ENCODE assay signal across 25 mouse cellular contexts in genomic region chr7:46049981-46050380, GRCm38 (mm10). TPM values are rescaled to one million over a fixed set of nuclear protein-coding genes. Genes with fewer than 3 reads are reported as not detected.
DNase-seq lines count a peak whose midpoint lies in the region; ATAC-seq and TF ChIP-seq lines count a peak whose summit lies in the region.
"Had no signal": no experiment of that assay in that cellular context is flagged by ENCODE, and none has a peak within 500 bp of the region (broad histone marks: within the 10 kb centered on the region; RNA-seq: fewer than 3 reads in every experiment).

No protein-coding gene starts in this region.

- no peak overlapping the region for H3K27ac ChIP-seq in cerebellum, adult 2 months (ENCODE audit: insufficient read depth, low read length)
- no peak overlapping the region for H3K27ac ChIP-seq in hindbrain, embryonic 16.5 days (ENCODE audit: low read depth, low read length)
- no peak overlapping the region for H3K27ac ChIP-seq in hindbrain, embryonic 13.5 days
- no peak overlapping the region for H3K27ac ChIP-seq in layer of hippocampus, adult 2 months
- H3K27ac ChIP-seq in midbrain, postnatal 0 days (ENCODE audit: low read depth, low read length) = no peak overlapping the region
- no peak overlapping the region for H3K27ac ChIP-seq in midbrain, embryonic 14.5 days (replicated peaks; ENCODE audit: low read depth, low read length)
- H3K27ac ChIP-seq: embryonic facial prominence, embryonic 10.5 days; embryonic facial prominence, embryonic 12.5 days; forebrain, embryonic 13.5 days; forebrain, embryonic 15.5 days had no signal

- ATAC-seq in hindbrain, embryonic 16.5 days = 0 out of 2 replicates have a peak, but pooled peaks have one; percentile 48
- ATAC-seq in hindbrain, embryonic 13.5 days (ENCODE audit: low FRiP score) = no peak
- ATAC-seq in midbrain, postnatal 0 days (ENCODE audit: low FRiP score) = no peak
- no peak for ATAC-seq in midbrain, embryonic 14.5 days (ENCODE audit: low FRiP score, low TSS enrichment)
- ATAC-seq: activated CD4-positive, CD25-positive, alpha-beta regulatory T cell, adult 4 months; CD4-positive, CD25-positive, alpha-beta regulatory T cell, adult 4 months; forebrain, embryonic 13.5 days; forebrain, embryonic 15.5 days; forebrain, postnatal 0 days; Patski had no signal

- H3K27me3 ChIP-seq in cerebellum, adult 2 months (ENCODE audit: control insufficient read depth, insufficient read depth, low read length) = no peaks in the 10 kb centered on the region
- no peaks in the 10 kb centered on the region for H3K27me3 ChIP-seq in hindbrain, embryonic 16.5 days (replicated peaks; ENCODE audit: control insufficient read depth, insufficient read depth, low read length)
- H3K27me3 ChIP-seq in hindbrain, embryonic 13.5 days = no peaks in the 10 kb centered on the region
- no peaks in the 10 kb centered on the region for H3K27me3 ChIP-seq in midbrain, postnatal 0 days (ENCODE audit: insufficient read depth, low read length)
- no peaks in the 10 kb centered on the region for H3K27me3 ChIP-seq in midbrain, embryonic 14.5 days (ENCODE audit: control insufficient read depth, insufficient read depth, low read length)
- H3K27me3 ChIP-seq: CH12.LX; embryonic facial prominence, embryonic 12.5 days; forebrain, embryonic 13.5 days; forebrain, embryonic 15.5 days; Patski had no signal

- DNase-seq in cerebellum, postnatal 10 days = peak; percentile 74 to 86
- no peak for DNase-seq in cerebellum, adult 2 months
- peak; percentile 36 to 45 for DNase-seq in layer of hippocampus, postnatal 10 days (ENCODE audit: low spot score in 2 of 2)
- no peak for DNase-seq in layer of hippocampus, adult 2 months (ENCODE audit: low spot score in 2 of 2)
- DNase-seq in midbrain, postnatal 0 days (ENCODE audit: low spot score) = peak; percentile 35
- no peak for DNase-seq in midbrain, embryonic 14.5 days
- DNase-seq: adrenal gland, adult 8-10 months; adrenal gland, postnatal 14 days; adrenal gland, postnatal 36 days; B cell, adult 2 months; cerebellum, adult 11-12 months; cerebellum, adult 8-10 months; cerebellum, adult 9-11 months; forebrain, postnatal 0 days had no signal

- no peak overlapping the region for H3K4me3 ChIP-seq in cerebellum, adult 2 months (replicated peaks; ENCODE audit: insufficient read depth, low read depth, low read length)
- no peak overlapping the region for H3K4me3 ChIP-seq in hindbrain, embryonic 16.5 days (ENCODE audit: low read length)
- no peak overlapping the region for H3K4me3 ChIP-seq in hindbrain, embryonic 13.5 days
- H3K4me3 ChIP-seq in layer of hippocampus, adult 2 months = no peak overlapping the region
- no peak overlapping the region for H3K4me3 ChIP-seq in midbrain, postnatal 0 days (ENCODE audit: low read depth, low read length)
- H3K4me3 ChIP-seq in midbrain, embryonic 14.5 days (replicated peaks; ENCODE audit: low read depth, low read length) = no peak overlapping the region
- H3K4me3 ChIP-seq: embryonic facial prominence, embryonic 10.5 days; embryonic facial prominence, embryonic 12.5 days; forebrain, embryonic 13.5 days; forebrain, embryonic 15.5 days had no signal

- no peak for TF ChIP-seq POLR2A in cerebellum, adult 2 months (IDR thresholded peaks at IDR 0.05; ENCODE audit: borderline replicate concordance, insufficient read depth, low read length)

- H3K4me1 ChIP-seq in cerebellum, adult 2 months (ENCODE audit: control insufficient read depth, insufficient read depth, low read length) = no peaks in the 10 kb centered on the region
- no peaks in the 10 kb centered on the region for H3K4me1 ChIP-seq in hindbrain, embryonic 16.5 days (ENCODE audit: control insufficient read depth, insufficient read depth, low read depth, low read length)
- H3K4me1 ChIP-seq in hindbrain, embryonic 13.5 days (replicated peaks) = no peaks in the 10 kb centered on the region
- no peaks in the 10 kb centered on the region for H3K4me1 ChIP-seq in midbrain, postnatal 0 days (ENCODE audit: insufficient read depth, low read length)
- H3K4me1 ChIP-seq in midbrain, embryonic 14.5 days (ENCODE audit: control insufficient read depth, insufficient read depth, low read length) = no peaks in the 10 kb centered on the region
- H3K4me1 ChIP-seq: embryonic facial prominence, embryonic 10.5 days; embryonic facial prominence, embryonic 12.5 days; forebrain, embryonic 13.5 days; forebrain, embryonic 15.5 days had no signal

- H3K9me3 ChIP-seq in hindbrain, embryonic 16.5 days (ENCODE audit: control insufficient read depth, low read length) = no peaks in the 10 kb centered on the region
- H3K9me3 ChIP-seq in hindbrain, embryonic 13.5 days = no peaks in the 10 kb centered on the region
- no peaks in the 10 kb centered on the region for H3K9me3 ChIP-seq in midbrain, postnatal 0 days (ENCODE audit: low read length)
- H3K9me3 ChIP-seq in midbrain, embryonic 14.5 days (ENCODE audit: control insufficient read depth, low read length) = no peaks in the 10 kb centered on the region
- H3K9me3 ChIP-seq: embryonic facial prominence, embryonic 10.5 days; embryonic facial prominence, embryonic 12.5 days; forebrain, embryonic 13.5 days; forebrain, embryonic 15.5 days; G1E had no signal

- no peak for TF ChIP-seq CTCF in cerebellum, adult 2 months (IDR thresholded peaks at IDR 0.05; ENCODE audit: borderline replicate concordance, insufficient read depth, low read depth, low read length)
- TF ChIP-seq CTCF in layer of hippocampus, adult 2 months (conservative IDR thresholded peaks at IDR 0.05) = no peak
- no peak for TF ChIP-seq CTCF in midbrain, postnatal 0 days (IDR thresholded peaks at IDR 0.05)

- H3K4me2 ChIP-seq in hindbrain, embryonic 16.5 days (ENCODE audit: low read length) = no peak overlapping the region
- no peak overlapping the region for H3K4me2 ChIP-seq in hindbrain, embryonic 13.5 days
- no peak overlapping the region for H3K4me2 ChIP-seq in midbrain, postnatal 0 days (ENCODE audit: low read depth, low read length, poor library complexity, severe bottlenecking)
- no peak overlapping the region for H3K4me2 ChIP-seq in midbrain, embryonic 14.5 days (ENCODE audit: low read length)
- H3K4me2 ChIP-seq: embryonic facial prominence, embryonic 12.5 days; forebrain, embryonic 13.5 days; forebrain, embryonic 15.5 days had no signal

- H3K36me3 ChIP-seq in hindbrain, embryonic 16.5 days (ENCODE audit: control insufficient read depth, insufficient read depth, low read length) = peaks cover 42% of the 10 kb centered on the region
- H3K36me3 ChIP-seq in hindbrain, embryonic 13.5 days = peaks cover 78% of the 10 kb centered on the region
- H3K36me3 ChIP-seq in midbrain, postnatal 0 days (ENCODE audit: insufficient read depth, low read length) = peaks cover 58% of the 10 kb centered on the region
- H3K36me3 ChIP-seq in midbrain, embryonic 14.5 days (ENCODE audit: control insufficient read depth, insufficient read depth, low read length) = peaks cover 71% of the 10 kb centered on the region

- WGBS in cerebellum, adult 2 months = 37% methylated on average over 7 of the region's 7 CpGs
- WGBS in hindbrain, embryonic 16.5 days = 68% methylated on average over 7 of the region's 7 CpGs
- WGBS in hindbrain, embryonic 13.5 days = 73% methylated on average over 7 of the region's 7 CpGs
- WGBS in midbrain, postnatal 0 days = 60% methylated on average over 7 of the region's 7 CpGs
- 53% methylated on average over 7 of the region's 7 CpGs for WGBS in midbrain, embryonic 14.5 days

- H3K9ac ChIP-seq in hindbrain, embryonic 16.5 days (ENCODE audit: low read depth, low read length) = no peak overlapping the region
- no peak overlapping the region for H3K9ac ChIP-seq in hindbrain, embryonic 13.5 days
- H3K9ac ChIP-seq in midbrain, postnatal 0 days (replicated peaks; ENCODE audit: low read length, poor library complexity, severe bottlenecking) = no peak overlapping the region
- H3K9ac ChIP-seq in midbrain, embryonic 14.5 days (replicated peaks; ENCODE audit: low read length) = no peak overlapping the region
- H3K9ac ChIP-seq: embryonic facial prominence, embryonic 12.5 days; forebrain, embryonic 13.5 days; forebrain, embryonic 15.5 days; forebrain, postnatal 0 days had no signal

RNA-seq across cellular contexts. Expression of gene Nomo1, which starts 16.5 kb away (rescaled TPM):
- polyA plus RNA-seq in cerebellum, adult 2 months (2012; rRNA removed) = 98.0 and 99.5 TPM in 2 replicates
- 47.3 TPM in 2 replicates for polyA plus RNA-seq in hindbrain, embryonic 16.5 days (2015; fragmentation: Nextera tagmentation; extraction: Ambion mirVana)
- polyA plus RNA-seq in hindbrain, embryonic 13.5 days (2015; fragmentation: Nextera tagmentation; extraction: Ambion mirVana) = 37.2 and 37.7 TPM in 2 replicates
- 100 to 1,000 TPM; 109 to 113 TPM for total RNA-seq in layer of hippocampus, postnatal 10 days (2021)
- 100 to 1,000 TPM; 102 to 103 TPM for total RNA-seq in layer of hippocampus, adult 2 months (2021)
- total RNA-seq in midbrain, postnatal 0 days (2014; rRNA removed) = 44.2 and 56.3 TPM in 2 replicates
- 35.8 and 38.7 TPM in 2 replicates for polyA plus RNA-seq in midbrain, postnatal 0 days (2015; fragmentation: Nextera tagmentation; extraction: Ambion mirVana)
- 28.6 and 32.6 TPM in 2 replicates for polyA plus RNA-seq in midbrain, embryonic 14.5 days (2014; fragmentation: Nextera tagmentation; extraction: Ambion mirVana)

RNA-seq across cellular contexts. Expression of gene Abcc6, which starts 19.9 kb away (rescaled TPM):
- 2.7 and 2.8 TPM in 2 replicates for polyA plus RNA-seq in cerebellum, adult 2 months (2012; rRNA removed)
- 0.53 and 1.0 TPM in 2 replicates for polyA plus RNA-seq in hindbrain, embryonic 16.5 days (2015; fragmentation: Nextera tagmentation; extraction: Ambion mirVana)
- 0.23 and 0.40 TPM in 2 replicates for polyA plus RNA-seq in hindbrain, embryonic 13.5 days (2015; fragmentation: Nextera tagmentation; extraction: Ambion mirVana)
- 1 to 10 TPM; 3.3 to 6.0 TPM for total RNA-seq in layer of hippocampus, postnatal 10 days (2021)
- 1 to 10 TPM; 1.7 to 2.9 TPM for total RNA-seq in layer of hippocampus, adult 2 months (2021)
- total RNA-seq in midbrain, postnatal 0 days (2014; rRNA removed) = 1.3 and 2.1 TPM in 2 replicates
- 0.43 and 0.89 TPM in 2 replicates for polyA plus RNA-seq in midbrain, postnatal 0 days (2015; fragmentation: Nextera tagmentation; extraction: Ambion mirVana)
- polyA plus RNA-seq in midbrain, embryonic 14.5 days (2014; fragmentation: Nextera tagmentation; extraction: Ambion mirVana) = 0.12 and 0.24 TPM in 2 replicates
- polyA plus RNA-seq: activated CD4-positive, CD25-positive, alpha-beta regulatory T cell, adult 4 months; CD4-positive, CD25-positive, alpha-beta regulatory T cell, adult 4 months; embryonic facial prominence, embryonic 10.5 days; G1E had no signal

RNA-seq across cellular contexts. Expression of gene Kcnj11, which starts 50.6 kb away (rescaled TPM):
- 42.8 and 47.5 TPM in 2 replicates for polyA plus RNA-seq in cerebellum, adult 2 months (2012; rRNA removed)
- 3.5 and 3.7 TPM in 2 replicates for polyA plus RNA-seq in hindbrain, embryonic 16.5 days (2015; fragmentation: Nextera tagmentation; extraction: Ambion mirVana)
- polyA plus RNA-seq in hindbrain, embryonic 13.5 days (2015; fragmentation: Nextera tagmentation; extraction: Ambion mirVana) = 0.88 and 1.6 TPM in 2 replicates
- 10 to 100 TPM; 17.9 to 18.4 TPM for total RNA-seq in layer of hippocampus, postnatal 10 days (2021)
- total RNA-seq in layer of hippocampus, adult 2 months (2021) = 10 to 100 TPM; 34.2 to 37.4 TPM
- total RNA-seq in midbrain, postnatal 0 days (2014; rRNA removed) = 14.4 and 26.2 TPM in 2 replicates
- polyA plus RNA-seq in midbrain, postnatal 0 days (2015; fragmentation: Nextera tagmentation; extraction: Ambion mirVana) = 2.7 and 2.9 TPM in 2 replicates
- polyA plus RNA-seq in midbrain, embryonic 14.5 days (2014; fragmentation: Nextera tagmentation; extraction: Ambion mirVana) = 1.6 and 2.0 TPM in 2 replicates
- total RNA-seq: CH12.LX, G1E had no signal
- polyA plus RNA-seq: activated CD4-positive, CD25-positive, alpha-beta regulatory T cell, adult 4 months; CD4-positive, CD25-positive, alpha-beta regulatory T cell, adult 4 months; G1E had no signal

Comparison
In these comparisons a context has a peak if more than half of its experiments do, and no peak if none do; other contexts are left out.
1. DNase-seq: peak in cerebellum, postnatal 10 days (2 of 2), layer of hippocampus, postnatal 10 days (2 of 2) and midbrain, postnatal 0 days (single experiment); none in cerebellum, adult 2 months (0 of 2), layer of hippocampus, adult 2 months (0 of 2) and midbrain, embryonic 14.5 days (single experiment).